Mouse (Mus musculus): Measurements from ENCODE around the gene Cnr2.

The Cnr2 gene

DNA sequence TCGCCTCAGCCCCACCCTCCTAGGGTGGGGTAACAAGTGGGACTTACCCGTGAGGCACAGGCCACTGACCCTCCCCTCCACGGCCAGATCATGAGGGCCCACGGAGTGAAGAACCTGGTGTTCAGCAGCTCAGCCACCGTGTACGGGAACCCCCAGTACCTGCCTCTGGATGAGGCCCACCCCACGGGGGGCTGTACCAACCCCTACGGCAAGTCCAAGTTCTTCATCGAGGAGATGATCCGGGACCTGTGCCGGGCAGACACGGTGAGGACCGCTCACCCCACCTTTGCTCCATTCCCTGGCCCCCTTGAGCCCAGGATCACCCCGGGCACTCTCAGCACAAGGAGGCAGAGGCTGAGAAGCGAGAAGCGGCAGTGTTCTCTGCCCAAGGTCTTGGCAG lies 71.1 kb downstream of the Cnr2 start:
- no peak for DNase-seq (ENCODE audit: low read depth)

DNA sequence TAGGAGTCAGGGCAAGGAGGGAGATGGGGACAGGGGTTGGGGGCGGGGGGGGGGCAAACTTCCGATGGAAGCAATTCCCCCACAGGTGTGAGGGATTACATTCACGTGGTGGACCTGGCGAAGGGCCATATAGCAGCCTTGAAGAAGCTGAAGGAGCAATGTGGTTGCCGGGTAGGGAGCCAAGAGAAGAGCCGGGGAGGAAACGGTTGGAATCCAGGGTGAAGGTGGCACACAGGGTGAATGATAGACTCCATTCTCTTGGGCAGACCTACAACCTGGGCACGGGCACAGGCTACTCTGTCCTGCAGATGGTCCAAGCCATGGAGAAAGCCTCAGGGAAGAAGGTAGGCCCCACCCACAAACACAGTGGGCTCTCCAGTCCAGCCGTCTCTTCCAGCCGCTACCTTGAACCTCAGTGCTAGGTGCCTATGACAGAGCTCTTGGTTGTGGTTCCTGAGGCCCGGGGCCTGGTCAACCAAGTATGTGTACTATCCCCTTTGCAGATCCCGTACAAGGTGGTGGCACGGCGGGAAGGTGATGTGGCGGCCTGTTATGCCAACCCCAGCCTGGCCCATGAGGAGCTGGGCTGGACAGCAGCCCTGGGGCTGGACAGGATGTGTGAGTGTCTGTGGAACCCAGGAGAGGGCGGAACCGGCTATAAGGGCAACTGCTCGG lies 72.0 kb downstream of the Cnr2 start:
- DNase-seq (ENCODE audit: low read depth), result no peak

DNA sequence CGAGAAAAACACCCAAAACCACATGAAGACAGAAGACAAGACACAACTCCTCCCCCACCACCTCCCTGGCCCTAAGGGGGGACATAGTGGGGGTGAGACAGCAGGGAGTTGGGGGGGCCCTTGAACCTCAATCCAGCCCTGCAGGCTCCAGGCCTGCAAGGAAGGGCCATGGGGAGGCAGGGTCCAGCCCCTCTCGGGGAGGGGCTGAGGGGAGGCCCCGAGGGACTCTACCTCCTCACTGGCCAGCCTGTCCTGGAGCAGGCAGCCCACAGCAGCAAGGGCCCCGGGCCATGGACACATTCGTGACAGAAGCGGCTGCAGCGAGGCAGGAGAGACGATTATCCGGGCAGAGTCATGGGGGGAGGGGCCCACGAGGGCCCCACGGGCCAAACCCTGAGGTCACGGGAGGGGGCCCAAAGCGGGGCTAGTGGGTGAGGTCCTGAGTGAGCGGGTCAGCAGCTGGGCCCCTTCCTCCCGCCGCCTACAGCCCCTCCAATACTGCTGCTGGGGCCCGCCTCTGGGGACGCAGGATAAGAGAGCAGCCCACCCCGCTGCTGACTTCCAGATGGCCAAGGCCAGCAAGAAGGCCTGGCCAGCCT lies 73.2 kb downstream of the Cnr2 start:
- no peak for DNase-seq (ENCODE audit: low read depth)

DNA sequence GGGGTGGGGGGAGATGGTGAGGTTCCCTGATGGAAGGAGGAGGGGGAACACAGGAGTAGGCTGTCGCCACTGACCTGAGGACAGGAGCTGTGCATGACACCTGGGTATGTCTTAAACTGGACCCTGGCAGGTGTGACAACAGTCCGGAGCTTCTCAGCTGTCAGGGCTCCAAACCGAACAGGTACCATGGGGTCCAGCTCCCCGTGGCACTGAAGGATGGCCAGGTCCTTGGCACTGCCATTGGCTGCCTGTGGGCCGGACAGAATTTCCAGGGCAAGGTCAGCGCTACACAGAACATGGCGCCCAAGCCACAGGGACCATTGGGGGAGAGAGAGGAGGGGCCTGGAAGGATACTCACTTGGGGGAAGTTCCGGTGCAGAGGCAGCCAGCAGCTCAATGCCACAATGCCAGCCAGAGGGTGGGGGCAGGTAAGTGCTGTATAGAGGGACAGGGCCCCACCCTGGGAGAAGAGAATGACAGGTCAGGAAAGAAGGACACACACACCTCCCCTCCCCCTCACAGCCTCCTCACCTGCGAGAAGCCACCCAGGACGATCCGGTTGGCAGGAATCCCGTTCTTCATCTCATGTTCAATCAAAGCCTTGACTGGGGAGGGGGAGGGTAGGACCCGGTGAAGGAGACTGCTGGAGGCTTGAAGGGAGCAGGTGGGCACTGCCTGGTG lies 74.0 kb downstream of the Cnr2 start:
- DNase-seq (ENCODE audit: low read depth), result no peak
